Mouse (Mus musculus): ENCODE data around the gene Gm20532. TPM values are rescaled to one million over a fixed set of nuclear protein-coding genes. Genes with fewer than 3 reads are reported as not detected.
A peak's percentile ranks its signal among the peaks of the same experiment; 100 is the strongest.

Gm20532 gene
- polyA plus RNA-seq, 1 experiment, result not detected

- H3K27ac ChIP-seq (ENCODE audit: insufficient read depth, low read depth, low read length), result no peak overlapping the region
- no peaks in the 10 kb centered on the region for H3K36me3 ChIP-seq (ENCODE audit: control insufficient read depth, insufficient read depth, low read length)
- WGBS, result 76% methylated on average over 3 of the region's 3 CpGs
- no peaks in the 10 kb centered on the region for H3K27me3 ChIP-seq (ENCODE audit: control insufficient read depth, insufficient read depth, low read length)
- no peak overlapping the region for H3K4me3 ChIP-seq (ENCODE audit: low read depth, low read length)
- H3K4me1 ChIP-seq (ENCODE audit: control insufficient read depth, insufficient read depth, insufficient read length, low read length), result peaks cover 26% of the 10 kb centered on the region
- TF ChIP-seq POLR2A (IDR thresholded peaks at IDR 0.05; ENCODE audit: low read depth, low read length), result no peak
- peak; percentile 8; the same call in 1 of the 2 replicates for TF ChIP-seq CTCF (IDR thresholded peaks at IDR 0.05; ENCODE audit: extremely low read depth, insufficient read length, insufficient replicate concordance, low read depth, low read length)
Measured at GRCm38 (mm10) chr2:26626081-26626480, 39.6 kb downstream of the Gm20532 start.

GRCm38 (mm10) chr2:26627921-26628739 is 41.7 kb downstream of the Gm20532 start, which contains the start of gene Fam69b:
TSS of gene Fam69b (plus strand) at chr2:26628457.
- no peaks in the 10 kb centered on the region for H3K27me3 ChIP-seq (ENCODE audit: control insufficient read depth, insufficient read depth, low read length)
- 1% methylated on average over 69 of the region's 70 CpGs for WGBS
- H3K27ac ChIP-seq (ENCODE audit: insufficient read depth, low read depth, low read length), result no peak within 1 kb of the TSS
- TF ChIP-seq POLR2A (IDR thresholded peaks at IDR 0.05; ENCODE audit: low read depth, low read length) (no peak), CTCF (IDR thresholded peaks at IDR 0.05; ENCODE audit: extremely low read depth, insufficient read length, insufficient replicate concordance, low read depth, low read length) (no peak)
- H3K4me1 ChIP-seq (ENCODE audit: control insufficient read depth, insufficient read depth, insufficient read length, low read length), result peaks cover 17% of the 10 kb centered on the region
- peak within 1 kb of the TSS; percentile 58 for H3K4me3 ChIP-seq (ENCODE audit: low read depth, low read length)
- H3K36me3 ChIP-seq (ENCODE audit: control insufficient read depth, insufficient read depth, low read length), result no peaks in the 10 kb centered on the region

GRCm38 (mm10) chr2:26628792-26629437 is 42.5 kb downstream of the Gm20532 start:
- 52% methylated on average over 5 of the region's 5 CpGs for WGBS
- peak overlapping the region; percentile 58 for H3K4me3 ChIP-seq (ENCODE audit: low read depth, low read length)
- no peaks in the 10 kb centered on the region for H3K27me3 ChIP-seq (ENCODE audit: control insufficient read depth, insufficient read depth, low read length)
- TF ChIP-seq CTCF (IDR thresholded peaks at IDR 0.05; ENCODE audit: extremely low read depth, insufficient read length, insufficient replicate concordance, low read depth, low read length) (no peak), POLR2A (IDR thresholded peaks at IDR 0.05; ENCODE audit: low read depth, low read length) (no peak)
- no peaks in the 10 kb centered on the region for H3K36me3 ChIP-seq (ENCODE audit: control insufficient read depth, insufficient read depth, low read length)
- peaks cover 17% of the 10 kb centered on the region for H3K4me1 ChIP-seq (ENCODE audit: control insufficient read depth, insufficient read depth, insufficient read length, low read length)
- H3K27ac ChIP-seq (ENCODE audit: insufficient read depth, low read depth, low read length), result no peak overlapping the region

GRCm38 (mm10) chr2:26632541-26633395 is 46.3 kb downstream of the Gm20532 start:
- H3K27me3 ChIP-seq (ENCODE audit: control insufficient read depth, insufficient read depth, low read length), result no peaks in the 10 kb centered on the region

GRCm38 (mm10) chr2:26633953-26634530 is 47.6 kb downstream of the Gm20532 start:
- Histone ChIP-seq H3K4me3 (ENCODE audit: low read depth, low read length) (no peak overlapping the region), H3K36me3 (ENCODE audit: control insufficient read depth, insufficient read depth, low read length) (peaks cover 32% of the 10 kb centered on the region), H3K27ac (ENCODE audit: insufficient read depth, low read depth, low read length) (no peak overlapping the region), H3K4me1 (ENCODE audit: control insufficient read depth, insufficient read depth, insufficient read length, low read length) (peaks cover 15% of the 10 kb centered on the region), H3K27me3 (ENCODE audit: control insufficient read depth, insufficient read depth, low read length) (no peaks in the 10 kb centered on the region)
- WGBS, result 71% methylated on average over 4 of the region's 4 CpGs
- TF ChIP-seq POLR2A (IDR thresholded peaks at IDR 0.05; ENCODE audit: low read depth, low read length), result no peak
- no peak for TF ChIP-seq CTCF (IDR thresholded peaks at IDR 0.05; ENCODE audit: extremely low read depth, insufficient read length, insufficient replicate concordance, low read depth, low read length)

More at GRCm38 (mm10) chr2:26632541-26633395, 46.3 kb downstream of the Gm20532 start:
- H3K4me3 ChIP-seq (ENCODE audit: low read depth, low read length), result no peak overlapping the region
- H3K36me3 ChIP-seq (ENCODE audit: control insufficient read depth, insufficient read depth, low read length), result peaks cover 29% of the 10 kb centered on the region
- peaks cover 17% of the 10 kb centered on the region for H3K4me1 ChIP-seq (ENCODE audit: control insufficient read depth, insufficient read depth, insufficient read length, low read length)
- WGBS, result 81% methylated on average over 16 of the region's 16 CpGs
- H3K27ac ChIP-seq (ENCODE audit: insufficient read depth, low read depth, low read length), result no peak overlapping the region
- TF ChIP-seq CTCF (IDR thresholded peaks at IDR 0.05; ENCODE audit: extremely low read depth, insufficient read length, insufficient replicate concordance, low read depth, low read length), result no peak
- no peak for TF ChIP-seq POLR2A (IDR thresholded peaks at IDR 0.05; ENCODE audit: low read depth, low read length)

- 75% methylated on average over 12 of the region's 12 CpGs for WGBS
- Histone ChIP-seq H3K4me1 (ENCODE audit: control insufficient read depth, insufficient read depth, insufficient read length, low read length) (peaks cover 10% of the 10 kb centered on the region), H3K4me3 (ENCODE audit: low read depth, low read length) (no peak overlapping the region), H3K36me3 (ENCODE audit: control insufficient read depth, insufficient read depth, low read length) (peaks cover 32% of the 10 kb centered on the region), H3K27ac (ENCODE audit: insufficient read depth, low read depth, low read length) (no peak overlapping the region), H3K27me3 (ENCODE audit: control insufficient read depth, insufficient read depth, low read length) (no peaks in the 10 kb centered on the region)
- TF ChIP-seq CTCF (IDR thresholded peaks at IDR 0.05; ENCODE audit: extremely low read depth, insufficient read length, insufficient replicate concordance, low read depth, low read length) (no peak), POLR2A (IDR thresholded peaks at IDR 0.05; ENCODE audit: low read depth, low read length) (no peak)
Measured at GRCm38 (mm10) chr2:26634629-26635488, 48.4 kb downstream of the Gm20532 start.

Measured in small intestine, adult 2 months (tissue).